Mouse (Mus musculus): ENCODE data around the gene Zfhx2.

DNA sequence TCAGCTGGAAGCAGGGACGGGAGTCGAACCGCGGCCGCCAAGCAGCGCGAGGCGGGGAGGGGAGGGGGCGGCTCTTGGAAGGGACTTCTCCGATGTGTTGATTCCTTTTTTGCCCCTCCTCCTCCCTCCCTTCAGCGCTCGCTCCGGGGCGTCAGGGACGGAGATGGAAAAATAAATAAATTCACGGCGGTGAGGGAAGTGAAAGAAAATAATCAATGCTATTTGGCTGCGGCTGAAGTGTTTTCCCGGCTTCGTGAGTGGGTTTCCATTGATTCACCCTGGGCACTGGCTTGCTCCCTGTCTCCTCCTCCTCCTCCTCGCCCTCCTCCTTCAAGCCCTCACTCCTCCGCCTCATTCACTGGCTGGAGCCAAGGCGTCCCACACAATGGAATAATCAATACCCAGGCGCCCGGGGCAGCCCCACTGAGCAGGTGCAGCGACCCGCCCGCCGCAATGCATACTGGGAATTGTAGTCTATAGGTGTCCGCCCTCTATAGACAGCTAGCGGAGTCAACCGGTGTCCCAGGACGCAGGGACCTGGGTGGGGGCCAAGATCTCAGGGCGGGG lies at the start of gene Zfhx2:
- TF ChIP-seq POLR2A (IDR thresholded peaks at IDR 0.05; ENCODE audit: borderline replicate concordance, extremely low read depth, insufficient read depth, insufficient read length, poor library complexity, severe bottlenecking) (peak; percentile 80; the same call in 1 of the 2 replicates), CTCF (IDR thresholded peaks at IDR 0.05; ENCODE audit: borderline replicate concordance, extremely low read depth, insufficient read depth, insufficient read length) (peak; percentile 11; the same call in 1 of the 2 replicates)
